Mouse (Mus musculus) right cerebral cortex, postnatal 36 days (tissue): Measurements from ENCODE around the gene Mpzl1.

Experiments used
- DNase-seq, 2 experiments: peaks; one replicate each; pipeline ENCODE4 v3.0.0; 2022; ENCODE audit warnings: low spot score in 2 of 2, mixed read lengths in 1 of 2

The Mpzl1 gene

GRCm38 (mm10) chr1:165655482-165655881 is 21.1 kb upstream of the Mpzl1 start:
- DNase-seq, result no peak

GRCm38 (mm10) chr1:165655022-165655421 is 20.7 kb upstream of the Mpzl1 start:
- DNase-seq, result no peak

- no peak for DNase-seq
These were observed 19.0 kb upstream of the Mpzl1 start for GRCm38 (mm10) chr1:165653126-165653885.

- no peak for DNase-seq
These were observed 18.2 kb upstream of the Mpzl1 start for GRCm38 (mm10) chr1:165652507-165652906.

- DNase-seq, result no peak
These were observed 16.8 kb upstream of the Mpzl1 start for GRCm38 (mm10) chr1:165651158-165651557.

- DNase-seq, result no peak
These were observed 10.8 kb upstream of the Mpzl1 start for GRCm38 (mm10) chr1:165645102-165645501.

- no peak for DNase-seq
These were observed 9.4 kb upstream of the Mpzl1 start for GRCm38 (mm10) chr1:165643735-165644134.

- DNase-seq, result peak in 1 of 2 experiments; percentile 28
These were observed 8.5 kb upstream of the Mpzl1 start for GRCm38 (mm10) chr1:165642780-165643311.

- DNase-seq, result peak; percentile 79 to 83
These were observed 7.7 kb upstream of the Mpzl1 start for GRCm38 (mm10) chr1:165641786-165642771.

GRCm38 (mm10) chr1:165641271-165641771 is 7.0 kb upstream of the Mpzl1 start:
- DNase-seq, result peak; percentile 54 to 60

- DNase-seq, result no peak
These were observed 2.0 kb upstream of the Mpzl1 start for GRCm38 (mm10) chr1:165636289-165636688.

GRCm38 (mm10) chr1:165635055-165635897 is 938 bp upstream of the Mpzl1 start:
- DNase-seq, result no peak

- DNase-seq, result no peak
These were observed 993 bp downstream of the Mpzl1 start for GRCm38 (mm10) chr1:165633345-165633744.

- no peak for DNase-seq
These were observed 3.2 kb downstream of the Mpzl1 start for GRCm38 (mm10) chr1:165631136-165631535.

- no peak for DNase-seq
These were observed 4.4 kb downstream of the Mpzl1 start for GRCm38 (mm10) chr1:165629975-165630374.

- no peak for DNase-seq
These were observed 5.7 kb downstream of the Mpzl1 start for GRCm38 (mm10) chr1:165628603-165629002.

- DNase-seq, result no peak
These were observed 8.4 kb downstream of the Mpzl1 start for GRCm38 (mm10) chr1:165625896-165626295.

GRCm38 (mm10) chr1:165625058-165625457 is 9.3 kb downstream of the Mpzl1 start:
- no peak for DNase-seq

GRCm38 (mm10) chr1:165618201-165618624 is 16.1 kb downstream of the Mpzl1 start:
- DNase-seq, result peak; percentile 20 to 30

GRCm38 (mm10) chr1:165617166-165617891 is 17.0 kb downstream of the Mpzl1 start:
- DNase-seq, result no peak
